Mouse (Mus musculus) layer of hippocampus, postnatal 25 days (tissue): ENCODE results near the gene BC067074. TPM values are rescaled to one million over a fixed set of nuclear protein-coding genes. Genes with fewer than 3 reads are reported as not detected.

Source experiments
- DNase-seq, 2 experiments: peaks; one replicate each; pipeline ENCODE4 v3.0.0; 2022; ENCODE audit warnings: mixed read lengths in 2 of 2, low spot score in 1 of 2; ENCODE audit errors: extremely low spot score in 1 of 2
- total RNA-seq, 2 experiments: library from RNA; stranded (reverse); gene quantifications; 2 replicates each; pipeline ENCODE4 v1.2.3; 2021

The BC067074 gene
- total RNA-seq, 2 experiments from 2014 or later, result 0.91 to 1.0 TPM

DNA sequence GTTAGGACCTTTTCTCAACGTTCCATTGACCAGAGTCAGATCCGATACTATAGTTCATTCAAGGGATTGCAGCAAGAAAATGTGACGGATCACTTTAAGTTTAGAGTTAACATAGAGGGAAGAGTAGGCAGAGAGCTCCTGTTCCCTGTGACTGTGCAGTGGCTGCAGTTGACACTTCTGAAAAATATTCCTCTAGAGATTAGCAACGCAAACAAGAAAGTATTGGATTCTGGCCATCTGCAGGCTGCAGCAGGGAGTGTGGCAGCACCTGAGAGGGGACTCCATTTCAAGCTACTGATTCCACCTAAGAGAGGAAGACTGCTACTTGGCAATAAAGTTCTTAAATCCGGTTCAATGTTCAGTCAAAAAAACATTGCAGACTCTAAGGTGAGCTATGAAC, 26.6 kb downstream of the BC067074 start:
- DNase-seq, result no peak

DNA sequence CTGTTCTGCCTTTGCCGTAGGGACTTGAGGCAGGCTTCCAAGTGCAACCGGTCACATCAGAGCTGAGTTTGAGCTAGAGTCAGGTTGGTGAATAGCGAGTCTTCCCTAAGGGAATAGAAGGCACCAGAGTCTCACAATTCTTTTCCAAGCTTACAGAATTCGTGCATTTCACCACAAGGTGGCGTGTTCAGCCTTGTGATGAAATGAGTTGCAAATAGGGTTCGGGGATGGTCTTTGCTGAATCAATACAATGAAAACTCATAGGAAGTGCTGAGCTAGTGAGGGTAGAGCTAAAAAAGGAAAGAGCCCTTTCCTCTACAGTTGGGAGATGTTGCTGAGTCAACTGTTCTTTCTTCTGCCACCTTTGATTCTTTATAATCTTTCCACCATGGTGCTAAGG, 29.0 kb downstream of the BC067074 start:
- peak in 1 of 2 experiments; percentile 32 for DNase-seq

DNA sequence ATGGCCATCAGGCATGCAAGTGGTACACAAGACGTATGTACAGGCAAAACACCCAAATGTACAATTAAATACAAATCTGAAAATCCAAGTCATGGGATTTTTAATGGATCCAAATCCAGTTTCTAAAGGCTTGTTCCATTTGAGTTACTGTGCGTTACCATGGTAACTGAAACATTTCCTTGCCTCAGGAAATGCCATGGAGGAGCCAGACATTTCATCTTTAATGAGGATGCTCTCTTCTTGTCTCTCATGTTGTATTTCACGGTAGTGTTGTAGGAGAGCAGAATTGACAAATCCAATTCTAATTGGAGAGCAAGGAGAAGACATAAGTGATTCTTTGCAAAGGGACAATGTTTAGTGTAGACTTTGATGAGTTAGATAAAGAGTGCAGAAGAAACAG, 31.3 kb downstream of the BC067074 start:
- DNase-seq, result no peak

DNA sequence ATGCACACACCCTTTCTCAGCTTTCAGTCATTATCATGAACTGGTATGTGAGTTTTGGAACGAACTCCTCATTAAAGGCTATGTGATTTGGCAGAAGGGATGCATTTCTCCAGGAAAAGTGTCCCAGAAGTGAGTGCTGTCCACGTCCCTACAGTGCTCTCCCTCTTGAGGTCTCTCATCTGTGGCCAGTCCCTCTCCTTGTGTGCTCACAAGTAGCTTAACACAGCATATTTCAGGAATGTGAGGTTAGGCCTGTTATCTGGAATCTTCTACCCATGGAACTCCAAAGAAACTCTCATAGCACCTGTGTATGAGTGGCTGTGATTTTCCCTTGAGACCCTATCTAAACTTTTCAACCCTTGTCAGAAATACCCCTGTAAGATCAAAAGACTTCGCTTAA, 32.7 kb downstream of the BC067074 start:
- no peak for DNase-seq

DNA sequence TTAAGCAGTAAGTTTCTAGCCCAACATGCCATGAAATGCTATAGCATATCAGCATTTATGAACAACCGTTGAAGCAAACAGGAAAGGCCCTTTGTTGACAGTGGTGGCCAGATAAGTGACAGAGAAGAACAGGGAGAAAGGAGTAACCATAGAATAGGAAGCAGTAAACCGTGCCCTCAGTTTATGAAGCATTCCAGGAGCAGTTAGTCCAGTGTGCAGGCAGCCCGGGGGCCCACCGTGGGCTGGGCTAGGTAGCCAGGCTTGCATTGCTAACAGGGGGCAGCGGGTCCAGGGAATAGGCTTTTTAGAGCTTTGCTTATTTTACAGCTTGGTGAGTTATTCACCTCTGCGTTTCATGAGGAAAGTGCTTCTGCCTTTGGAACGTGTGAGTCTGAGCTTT, 39.3 kb downstream of the BC067074 start:
- no peak for DNase-seq

DNA sequence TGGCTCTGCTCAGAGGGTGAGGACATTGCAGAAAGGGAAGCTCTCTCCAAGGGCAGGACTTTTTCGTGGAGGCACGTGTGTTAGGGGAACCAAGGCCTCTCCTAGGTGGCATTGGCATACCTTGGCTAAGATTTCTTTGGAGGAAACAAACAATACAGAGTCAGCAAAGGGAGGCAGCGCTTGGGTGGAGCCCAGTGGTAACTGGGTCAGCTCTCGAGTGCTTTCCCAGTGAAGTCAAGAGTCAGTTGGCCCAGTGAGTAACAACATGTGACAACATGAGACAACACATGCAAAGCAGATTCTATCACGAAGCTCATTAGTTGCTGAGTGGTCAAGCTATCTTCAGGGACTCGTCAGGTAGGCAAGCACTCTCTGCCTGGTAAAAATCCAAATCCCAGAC, 40.4 kb downstream of the BC067074 start:
- DNase-seq, result no peak

DNA sequence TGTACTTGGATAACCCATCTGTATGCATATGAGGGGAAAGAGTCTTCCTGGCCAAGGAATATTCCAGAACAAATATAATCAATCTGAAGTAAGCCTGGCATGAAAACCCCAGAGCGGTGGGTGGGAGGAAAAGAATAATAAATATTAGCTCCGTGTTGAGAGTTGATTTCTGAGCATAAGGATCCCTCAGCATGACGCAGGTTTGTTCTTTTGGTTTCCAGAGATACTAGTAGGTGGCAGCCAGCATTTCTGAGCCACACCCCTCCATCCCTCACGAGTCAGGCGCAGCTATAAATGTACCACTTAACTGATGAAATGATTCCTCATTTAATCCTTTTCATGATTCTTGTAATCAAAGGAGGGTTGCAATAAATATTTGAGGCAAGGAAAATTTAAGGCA, 41.0 kb downstream of the BC067074 start:
- DNase-seq, result no peak

DNA sequence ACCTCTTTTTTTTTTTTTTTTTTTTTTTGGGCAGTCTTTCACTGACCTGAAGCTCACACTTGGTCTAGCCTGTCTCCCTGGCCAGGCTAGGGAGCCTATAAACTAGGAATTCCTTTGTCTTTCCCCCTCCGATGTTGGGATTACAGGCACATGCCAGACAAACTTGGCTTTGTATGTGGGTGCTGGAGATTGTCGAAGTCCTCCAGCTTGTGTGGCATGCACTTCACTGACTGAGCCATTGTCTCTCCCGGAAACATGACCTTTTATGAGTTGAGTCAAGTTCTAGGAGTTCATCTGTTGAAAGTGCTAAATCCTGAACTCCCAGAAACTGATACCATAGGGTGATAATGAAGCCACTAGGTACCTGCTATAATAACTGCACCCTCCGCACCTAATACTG, 41.8 kb downstream of the BC067074 start:
- no peak for DNase-seq

DNA sequence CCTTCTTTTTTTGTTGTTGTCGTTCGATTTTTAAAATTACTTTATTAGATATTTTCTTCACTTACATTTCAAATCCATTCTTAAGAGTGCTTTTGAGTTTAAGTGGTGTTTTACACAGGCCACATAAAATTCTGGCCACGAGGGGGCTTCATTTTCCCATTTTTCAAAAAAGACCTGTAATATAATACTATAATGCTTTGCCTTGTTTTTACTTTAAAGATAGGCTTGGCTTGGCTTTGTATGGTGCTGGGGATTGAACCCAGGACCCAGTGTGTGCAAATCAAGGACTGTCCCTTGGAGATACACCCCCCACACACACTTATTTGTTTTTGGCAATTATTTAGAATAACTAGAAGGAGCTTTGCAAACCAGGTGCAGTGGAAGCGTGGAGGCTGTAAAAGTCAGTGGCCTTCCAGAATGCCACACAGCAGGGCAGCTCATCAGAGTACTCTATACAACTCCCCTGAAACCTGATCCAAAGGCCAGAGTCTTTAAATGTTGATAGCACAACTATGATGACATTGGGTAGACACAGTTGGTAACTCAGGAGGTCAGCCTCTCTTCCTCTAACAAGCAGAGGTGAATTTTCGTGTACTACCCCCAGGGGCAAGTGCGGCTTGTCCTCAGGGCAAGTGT, 44.4 kb downstream of the BC067074 start:
- DNase-seq, result peak; percentile 24 to 81

DNA sequence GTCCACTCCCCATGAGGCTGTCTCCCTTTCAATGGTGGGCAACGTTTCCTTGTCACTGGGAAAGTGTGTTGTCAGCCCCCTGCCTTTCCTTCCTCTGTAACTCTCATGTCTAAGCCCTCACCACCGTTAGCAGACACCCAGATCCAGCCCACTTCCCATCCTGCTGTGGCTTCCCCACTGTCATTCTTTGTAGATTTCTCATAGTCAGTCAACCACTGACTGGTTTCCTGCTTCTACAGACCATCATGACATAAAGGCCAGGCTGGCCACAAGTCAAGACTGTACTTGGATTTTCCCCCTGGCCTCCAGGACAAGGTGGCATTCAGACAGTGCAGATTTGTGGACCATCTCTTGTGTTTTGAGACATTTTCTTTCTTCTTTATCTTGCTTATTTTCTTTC, 47.7 kb downstream of the BC067074 start:
- no peak for DNase-seq

DNA sequence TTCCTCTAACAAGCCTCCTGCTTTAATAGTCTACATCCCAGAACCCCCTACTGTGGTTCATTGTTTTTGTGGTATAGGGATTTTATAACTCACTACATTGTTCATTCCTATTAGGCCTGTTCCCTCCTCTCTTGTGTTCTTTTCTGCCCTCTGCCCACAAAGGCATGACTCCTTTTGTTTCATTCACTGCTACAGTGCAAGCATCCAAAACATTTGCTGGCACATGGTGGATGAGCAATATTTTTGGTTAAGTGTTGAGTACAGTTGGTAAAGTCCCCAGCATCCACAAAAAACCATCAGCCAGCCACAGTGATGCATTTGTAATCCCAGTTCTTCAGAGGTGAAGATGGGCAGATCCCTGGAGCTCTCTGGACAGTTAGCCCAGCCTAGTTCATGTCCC, 48.2 kb downstream of the BC067074 start:
- DNase-seq, result no peak

DNA sequence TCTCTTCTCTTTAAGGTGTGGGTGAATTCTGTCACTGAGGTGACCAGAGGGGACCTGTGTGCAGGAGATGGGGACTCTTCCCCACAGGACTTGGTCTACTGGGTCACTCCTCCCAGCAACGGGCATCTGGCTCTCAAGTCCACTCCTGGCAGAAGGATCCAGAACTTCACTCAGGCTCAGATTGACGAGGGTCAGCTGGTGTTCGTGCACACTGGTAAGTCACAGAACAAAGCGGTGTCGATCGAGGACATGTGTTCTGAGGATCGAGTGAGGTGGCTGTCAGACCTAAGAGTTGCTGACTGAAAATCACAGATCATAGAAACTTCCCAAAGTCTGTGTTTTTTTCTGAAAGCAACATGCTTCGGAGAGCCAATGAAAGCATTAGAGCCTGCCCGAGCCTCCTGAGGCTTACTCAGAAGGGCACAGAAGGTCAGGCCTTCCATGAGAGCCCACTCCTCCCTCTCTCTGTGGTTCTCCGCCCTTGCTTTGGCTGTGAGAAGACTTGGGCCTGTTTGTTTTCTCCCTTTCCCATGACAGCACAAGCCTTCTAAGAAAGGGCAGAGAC, 49.5 kb downstream of the BC067074 start:
- DNase-seq, result no peak

DNA sequence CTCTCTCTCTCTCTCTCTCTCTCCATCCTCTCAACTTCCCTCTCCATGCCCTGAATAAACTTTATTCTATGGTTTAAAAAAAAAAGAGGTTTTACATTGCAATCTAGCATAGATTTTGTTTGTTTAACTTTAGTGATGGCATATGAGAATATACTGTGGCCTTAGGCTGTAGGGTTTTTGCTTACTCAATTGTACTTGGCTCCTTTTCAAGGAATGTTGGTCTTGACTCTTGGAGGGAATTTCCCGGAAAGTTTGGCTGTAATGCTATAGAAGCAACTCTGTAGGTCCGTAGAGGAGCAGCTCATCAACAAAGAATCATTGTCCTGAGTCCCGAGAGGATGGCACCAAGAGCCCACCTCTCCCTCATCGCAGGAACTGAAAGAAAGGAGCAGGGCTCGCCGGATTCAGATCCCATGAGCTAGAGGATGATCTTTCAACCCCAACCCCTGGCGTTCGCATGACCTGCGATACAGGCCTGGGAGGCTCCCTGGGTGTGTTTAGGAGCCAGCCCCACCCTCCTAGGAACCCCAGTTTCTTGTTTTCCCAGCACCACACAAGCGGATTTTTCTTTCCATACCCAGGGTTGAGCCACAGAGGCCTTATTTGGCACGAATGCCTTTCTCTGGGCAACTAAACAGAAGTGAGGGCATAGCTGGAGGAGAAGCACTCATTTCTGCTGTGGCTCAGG, 57.9 kb downstream of the BC067074 start:
- DNase-seq, result no peak

DNA sequence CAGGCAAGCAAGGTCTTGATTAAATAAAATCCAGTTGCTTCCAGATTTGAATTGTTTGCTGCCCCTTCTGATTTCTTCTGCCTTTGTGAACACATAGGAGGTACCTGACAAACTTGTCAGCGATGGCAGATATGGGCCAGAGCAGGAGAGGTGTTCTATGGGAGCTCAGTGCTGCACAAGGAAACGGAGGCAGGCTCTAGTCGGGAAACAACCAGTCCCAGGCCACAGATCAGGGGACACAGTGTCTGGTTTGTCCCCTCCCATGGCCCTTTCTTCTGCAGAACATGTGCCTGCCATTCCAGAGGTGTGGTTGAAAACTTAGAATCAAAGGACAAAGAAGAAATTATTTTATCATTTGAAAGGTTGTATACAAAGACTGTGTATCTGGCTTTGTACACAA, 60.6 kb downstream of the BC067074 start:
- no peak for DNase-seq

DNA sequence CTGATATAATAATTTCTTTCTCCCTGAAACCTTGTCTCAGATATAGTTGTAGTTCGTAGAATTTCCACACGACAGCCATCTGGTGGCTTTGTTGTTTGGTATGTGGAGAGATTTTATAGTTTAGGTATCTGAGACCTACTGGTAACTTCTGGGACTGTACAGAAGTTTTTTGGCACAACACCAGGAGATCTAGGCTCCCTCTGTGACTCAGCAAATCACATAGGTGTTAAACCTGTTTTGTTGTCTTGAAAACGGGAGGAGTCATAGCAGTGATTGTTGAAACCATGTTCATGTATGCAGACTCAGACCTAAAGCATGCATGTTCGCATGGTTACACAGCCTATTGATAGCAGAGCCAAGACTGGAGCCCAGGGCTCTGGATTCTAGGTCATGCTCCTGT, 61.0 kb downstream of the BC067074 start:
- DNase-seq, result no peak

DNA sequence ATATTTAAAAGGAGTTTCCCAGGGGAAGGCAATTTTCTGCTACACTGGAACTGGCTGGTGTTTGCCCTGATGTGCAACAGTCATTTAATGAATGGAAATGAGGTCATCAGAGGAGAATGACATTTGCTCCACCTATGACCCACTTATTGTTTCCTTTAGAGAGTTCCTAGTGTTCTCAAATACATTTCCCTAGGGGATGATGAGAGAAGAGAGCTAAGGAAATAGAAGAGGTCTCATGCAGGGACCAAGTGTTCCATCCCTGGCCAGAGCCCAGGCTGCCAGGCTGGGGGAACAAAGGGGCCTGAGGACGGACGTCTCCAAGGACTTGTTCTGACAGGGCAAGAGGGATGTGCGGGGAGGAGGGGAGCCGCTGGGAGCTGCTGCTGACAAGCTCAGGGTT, 62.1 kb downstream of the BC067074 start:
- DNase-seq, result no peak

DNA sequence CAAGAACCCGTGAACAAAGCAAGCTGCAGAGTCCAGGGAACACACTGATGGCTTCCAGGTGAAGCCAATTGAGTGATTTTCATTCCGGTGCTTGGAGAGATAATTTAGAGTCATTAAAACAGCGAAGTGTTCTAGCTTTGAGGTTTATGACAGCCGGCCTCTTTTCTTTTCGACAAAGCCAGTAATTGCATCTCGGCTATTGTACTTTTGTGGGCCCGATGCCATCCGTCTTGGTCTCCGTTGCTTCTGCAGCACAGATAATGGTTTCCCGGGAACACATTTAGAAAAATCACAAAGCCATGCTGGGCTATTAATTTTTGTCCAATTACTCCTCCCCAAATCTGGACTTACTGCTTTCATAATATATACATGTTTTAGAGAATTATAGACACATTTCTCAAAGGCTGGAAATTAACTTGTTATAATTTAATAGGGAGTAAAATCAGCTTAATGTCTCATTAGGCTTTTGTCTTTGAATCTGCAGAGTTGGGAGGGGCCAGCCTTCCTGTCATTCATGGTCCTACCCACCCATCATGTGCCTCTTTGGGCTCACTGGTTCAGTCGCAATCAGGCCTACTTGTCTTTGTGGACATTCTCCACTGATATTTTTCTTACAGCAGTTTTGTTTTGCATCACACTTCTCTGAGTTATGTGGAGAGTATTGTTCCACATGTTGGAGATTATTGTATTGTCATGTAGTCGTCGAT, 64.6 kb downstream of the BC067074 start:
- no peak for DNase-seq

DNA sequence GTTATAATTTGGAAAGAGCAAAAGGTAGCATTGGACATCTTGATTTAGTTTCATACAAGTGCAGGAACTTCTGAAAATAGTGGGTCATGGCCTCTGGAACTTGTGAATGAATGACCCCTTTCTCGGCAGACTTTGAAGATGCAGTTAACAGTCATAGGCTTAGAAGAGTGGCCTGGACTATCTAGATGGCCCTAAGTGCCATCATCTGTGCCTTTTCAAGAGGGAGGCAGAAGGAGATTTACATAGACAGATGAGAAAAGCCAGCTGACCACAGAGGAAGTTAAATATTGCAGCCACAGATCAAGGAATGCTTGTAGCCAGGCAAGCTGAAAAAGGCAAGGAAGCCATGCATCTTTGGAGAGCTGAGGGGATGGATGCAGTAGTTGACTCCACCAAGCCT, 66.7 kb downstream of the BC067074 start:
- no peak for DNase-seq

DNA sequence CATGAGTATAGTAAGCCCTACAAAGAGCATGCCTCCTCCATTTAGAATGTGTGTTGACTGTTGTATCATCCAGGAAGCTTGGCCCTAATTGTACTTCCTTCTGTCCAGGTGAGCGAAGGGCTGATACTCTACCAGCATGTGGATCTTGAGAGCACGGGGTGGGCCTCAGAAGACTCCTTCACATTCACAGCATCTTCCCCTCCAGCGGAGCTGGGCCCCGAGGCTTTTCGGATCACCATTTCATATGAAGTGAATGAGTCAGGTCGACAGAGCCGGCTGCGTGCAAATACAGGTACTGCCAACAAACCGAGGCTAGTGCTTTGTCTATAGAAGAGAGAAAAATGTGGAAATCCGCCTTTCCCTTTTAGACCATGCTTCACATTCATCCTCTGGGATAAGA, 73.0 kb downstream of the BC067074 start:
- no peak for DNase-seq

DNA sequence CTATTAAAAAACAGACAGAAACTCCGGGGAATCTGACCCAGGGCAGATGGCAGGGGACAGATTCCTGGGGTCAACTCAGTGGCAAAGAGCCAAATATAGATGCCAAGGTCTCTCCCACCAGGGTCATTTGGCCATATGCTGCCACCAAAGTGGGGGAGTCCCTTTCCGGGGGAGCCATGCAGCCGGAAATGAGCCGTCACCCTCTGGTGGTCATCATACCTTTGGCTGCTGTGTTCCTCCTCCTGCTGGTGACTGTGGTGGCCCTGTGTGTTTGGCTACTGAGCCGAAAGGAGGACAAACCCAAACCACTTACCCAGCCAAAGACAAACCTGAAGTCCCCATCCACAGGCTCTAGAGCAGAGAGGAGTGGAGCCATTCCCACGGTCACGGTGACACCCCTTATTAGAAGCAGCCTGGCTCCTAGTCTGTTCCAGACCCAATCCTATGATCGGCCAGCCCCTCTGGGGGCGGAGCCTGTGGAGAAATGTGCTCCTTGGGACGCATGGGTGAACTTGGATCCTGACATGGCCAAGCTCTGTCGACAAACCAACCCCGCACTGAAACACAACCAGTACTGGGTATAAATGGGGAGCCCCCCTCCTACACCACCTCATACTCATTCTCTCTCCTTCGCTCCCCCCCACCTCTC, 76.1 kb downstream of the BC067074 start:
- DNase-seq, result no peak

DNA sequence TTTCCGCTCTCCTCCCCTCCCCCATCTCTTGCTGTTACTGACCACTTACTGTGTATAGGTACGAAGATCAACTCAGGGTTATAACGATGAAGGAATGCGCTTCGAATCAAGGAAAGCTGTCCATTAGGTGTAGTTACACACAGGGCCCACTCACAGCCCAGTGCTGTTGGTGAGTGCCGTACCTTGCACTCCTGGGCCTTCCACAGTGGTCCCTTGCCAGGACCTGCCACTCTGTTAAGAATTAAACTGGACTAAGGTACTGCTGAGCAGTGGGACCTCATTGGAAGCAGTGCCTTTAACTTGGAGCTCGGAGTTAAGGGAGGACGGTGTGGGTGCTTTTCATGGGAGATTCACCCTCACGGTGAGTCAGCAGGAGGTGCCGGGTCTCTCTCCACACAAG, 76.7 kb downstream of the BC067074 start:
- no peak for DNase-seq
